Mouse (Mus musculus): ENCODE data around the gene Ugt1a6a.
A peak's percentile ranks its signal among the peaks of the same experiment; 100 is the strongest.

Gene Ugt1a6a

GRCm38 (mm10) chr1:88212341-88213045 is 77.9 kb downstream of the Ugt1a6a start:
- DNase-seq (ENCODE audit: low spot score), result no peak

GRCm38 (mm10) chr1:88213061-88213460 is 78.5 kb downstream of the Ugt1a6a start:
- DNase-seq (ENCODE audit: low spot score), result no peak

- DNase-seq (ENCODE audit: low spot score), result peak; percentile 52
These were observed 79.3 kb downstream of the Ugt1a6a start for GRCm38 (mm10) chr1:88213766-88214461.

GRCm38 (mm10) chr1:88214462-88214952 is 79.9 kb downstream of the Ugt1a6a start:
- DNase-seq (ENCODE audit: low spot score), result no peak

- DNase-seq (ENCODE audit: low spot score), result no peak
These were observed 81.1 kb downstream of the Ugt1a6a start for GRCm38 (mm10) chr1:88215466-88216380.

GRCm38 (mm10) chr1:88216551-88216950 is 81.9 kb downstream of the Ugt1a6a start:
- no peak for DNase-seq (ENCODE audit: low spot score)

GRCm38 (mm10) chr1:88217144-88217543 is 82.5 kb downstream of the Ugt1a6a start:
- no peak for DNase-seq (ENCODE audit: low spot score)

- DNase-seq (ENCODE audit: low spot score), result no peak
These were observed 83.0 kb downstream of the Ugt1a6a start for GRCm38 (mm10) chr1:88217576-88217975.

GRCm38 (mm10) chr1:88218051-88218450 is 83.4 kb downstream of the Ugt1a6a start:
- DNase-seq (ENCODE audit: low spot score), result no peak

GRCm38 (mm10) chr1:88218591-88218990 is 84.0 kb downstream of the Ugt1a6a start:
- DNase-seq (ENCODE audit: low spot score), result no peak

GRCm38 (mm10) chr1:88219054-88219453 is 84.4 kb downstream of the Ugt1a6a start:
- DNase-seq (ENCODE audit: low spot score), result no peak

- no peak for DNase-seq (ENCODE audit: low spot score)
These were observed 85.7 kb downstream of the Ugt1a6a start for GRCm38 (mm10) chr1:88220336-88220735.

GRCm38 (mm10) chr1:88222216-88222615 is 87.6 kb downstream of the Ugt1a6a start:
- no peak for DNase-seq (ENCODE audit: low spot score)

- peak; percentile 6 for DNase-seq (ENCODE audit: low spot score)
These were observed 88.5 kb downstream of the Ugt1a6a start for GRCm38 (mm10) chr1:88223011-88223515.

- DNase-seq (ENCODE audit: low spot score), result peak; percentile 12
These were observed 89.0 kb downstream of the Ugt1a6a start for GRCm38 (mm10) chr1:88223591-88223990.

GRCm38 (mm10) chr1:88224029-88224776 is 89.6 kb downstream of the Ugt1a6a start:
- peak; percentile 79 for DNase-seq (ENCODE audit: low spot score)

- DNase-seq (ENCODE audit: low spot score), result peak; percentile 5
These were observed 90.7 kb downstream of the Ugt1a6a start for GRCm38 (mm10) chr1:88225301-88225700.

GRCm38 (mm10) chr1:88225741-88226140 is 91.1 kb downstream of the Ugt1a6a start:
- peak; percentile 1 for DNase-seq (ENCODE audit: low spot score)

- peak; percentile 2 for DNase-seq (ENCODE audit: low spot score)
These were observed 92.2 kb downstream of the Ugt1a6a start, which contains the start of gene Mroh2a for GRCm38 (mm10) chr1:88226670-88227379. Gene Mroh2a (plus strand): TSS chr1:88226986.

- peak; percentile 2 for DNase-seq (ENCODE audit: low spot score)
These were observed 92.9 kb downstream of the Ugt1a6a start for GRCm38 (mm10) chr1:88227482-88227881.

Data from ovary, adult 18-20 months (tissue).